Mouse (Mus musculus) E14TG2a.4 (cell line): Measurements from ENCODE around the gene Adgrl4.

Experiments used
- CTCF ChIP-seq: conservative IDR thresholded peaks from 2 replicates; pipeline ENCODE4 v1.5.1; 2014; ENCODE audit warnings: low read length
- POU5F1 ChIP-seq: IDR thresholded peaks from 2 replicates; pipeline ENCODE4 v1.6.1; 2014; ENCODE audit warnings: low read length, borderline replicate concordance

DNA sequence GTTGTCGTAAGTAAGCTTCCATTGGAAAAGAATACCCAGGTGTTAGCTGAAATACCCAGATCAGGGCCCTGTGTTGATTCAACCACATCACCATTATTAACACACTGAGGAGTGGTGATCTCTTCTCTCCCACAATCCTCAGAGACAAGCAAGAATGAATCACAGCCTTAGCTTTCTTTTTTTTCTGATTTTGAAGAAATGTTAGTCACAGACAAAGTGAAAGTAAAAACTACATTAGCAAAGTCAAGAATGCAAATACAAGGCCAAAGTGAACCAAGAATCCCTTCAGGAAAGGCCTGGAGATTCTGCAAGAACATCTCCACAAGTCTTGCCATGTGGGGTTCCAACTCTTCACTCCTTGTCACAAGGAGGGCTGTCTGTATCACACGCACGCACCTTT lies 67.9 kb downstream of the Adgrl4 start:
- TF ChIP-seq CTCF = no peak
- TF ChIP-seq POU5F1 = no peak
